Mouse (Mus musculus) CH12.LX (cell line): Measurements from ENCODE around the gene Ephb4. TPM values are rescaled to one million over a fixed set of nuclear protein-coding genes. Genes with fewer than 3 reads are reported as not detected.

Source experiments
- DNase-seq: peaks from one replicate; pipeline ENCODE4 v3.0.0-alpha.2; 2013; ENCODE audit errors: extremely low read depth
- H3K27ac ChIP-seq: 2 replicates; pipeline ENCODE4 v1.5.1; 2012; ENCODE audit warnings: low read depth, mild to moderate bottlenecking, control low read depth, moderate library complexity; ENCODE audit not compliant: insufficient read depth
- H3K27me3 ChIP-seq: replicated peaks from 2 replicates; pipeline ENCODE3; 2012; ENCODE audit warnings: inconsistent platforms
- H3K36me3 ChIP-seq, 2 experiments: replicated peaks in 1 of 2; 2 replicates each; pipeline versions ENCODE3 to v1.6.1; 2012; ENCODE audit warnings: inconsistent platforms in 1 of 2, low read length in 1 of 2, mild to moderate bottlenecking in 1 of 2, mixed read lengths in 1 of 2, moderate library complexity in 1 of 2; ENCODE audit not compliant: control insufficient read depth in 1 of 2, insufficient read depth in 1 of 2
- H3K4me1 ChIP-seq, 2 experiments: 2 replicates each; pipeline ENCODE4 v1.6.1; 2012; ENCODE audit warnings: inconsistent platforms in 1 of 2, moderate library complexity in 1 of 2; ENCODE audit not compliant: insufficient read depth in 2 of 2, control insufficient read depth in 1 of 2
- H3K4me2 ChIP-seq: 2 replicates; pipeline ENCODE4 v1.6.1; 2012; ENCODE audit warnings: low read depth, mild to moderate bottlenecking, control low read depth; ENCODE audit not compliant: poor library complexity, insufficient read depth, severe bottlenecking
- H3K4me3 ChIP-seq, 3 experiments: fragments of 150-350 bp in 1 of 3; sonication (generic) in 1 of 3; replicated peaks in 1 of 3; 2 replicates each; pipeline versions ENCODE3 to v1.5.1; 2011 to 2012; ENCODE audit warnings: low read depth in 2 of 3, low read length in 2 of 3, mild to moderate bottlenecking in 2 of 3, moderate library complexity in 2 of 3, control low read depth in 1 of 3, improper control_type of control experiment in 1 of 3, inconsistent platforms in 1 of 3, mixed read lengths in 1 of 3; ENCODE audit not compliant: poor library complexity in 1 of 3
- H3K79me2 ChIP-seq: replicated peaks from 2 replicates; pipeline ENCODE4 v1.6.1; 2012; ENCODE audit warnings: mild to moderate bottlenecking, moderate library complexity; ENCODE audit not compliant: control insufficient read depth, poor library complexity, insufficient read depth, severe bottlenecking; ENCODE audit errors: extremely low read depth
- H3K9ac ChIP-seq: 2 replicates; pipeline ENCODE4 v1.6.1; 2012; ENCODE audit warnings: low read depth, mild to moderate bottlenecking, control low read depth, moderate library complexity; ENCODE audit not compliant: insufficient read depth
- H3K9me3 ChIP-seq: replicated peaks from 2 replicates; pipeline ENCODE3; 2012; ENCODE audit warnings: low read length, inconsistent platforms, mixed read lengths
- CHD2 ChIP-seq: IDR thresholded peaks from 2 replicates; pipeline ENCODE4 v1.6.1; 2011; ENCODE audit warnings: low read length, improper control_type of control experiment
- CTCF ChIP-seq, 2 experiments: IDR thresholded peaks in 1 of 2; conservative IDR thresholded peaks in 1 of 2; 2 replicates each; pipeline ENCODE4 v1.5.1; 2011 to 2012; ENCODE audit warnings: low read depth in 2 of 2, low read length in 2 of 2, improper control_type of control experiment in 1 of 2, inconsistent platforms in 1 of 2, mild to moderate bottlenecking in 1 of 2, moderate library complexity in 1 of 2
- ELF1 ChIP-seq: IDR thresholded peaks from 2 replicates; pipeline ENCODE4 v1.6.1; 2014; ENCODE audit warnings: low read depth, mild to moderate bottlenecking, inconsistent platforms, low read length, improper control_type of control experiment
- ETS1 ChIP-seq: conservative IDR thresholded peaks from 2 replicates; pipeline ENCODE4 v1.6.1; 2012; ENCODE audit warnings: low read depth, mild to moderate bottlenecking, inconsistent platforms, low read length, improper control_type of control experiment, moderate library complexity
- GABPA ChIP-seq: IDR thresholded peaks from 2 replicates; pipeline ENCODE4 v1.6.1; 2012; ENCODE audit warnings: low read depth, low read length, improper control_type of control experiment, inconsistent platforms; ENCODE audit not compliant: insufficient replicate concordance
- JUN ChIP-seq: IDR thresholded peaks from 2 replicates; pipeline ENCODE4 v1.6.1; 2011; ENCODE audit warnings: low read depth, mild to moderate bottlenecking, low read length, improper control_type of control experiment, moderate library complexity; ENCODE audit not compliant: insufficient read depth
- JUND ChIP-seq: conservative IDR thresholded peaks from 2 replicates; pipeline ENCODE4 v1.6.1; 2011; ENCODE audit warnings: low read depth, low read length, improper control_type of control experiment
- MAFK ChIP-seq: IDR thresholded peaks from 2 replicates; pipeline ENCODE4 v1.6.1; 2011; ENCODE audit warnings: low read length, improper control_type of control experiment; ENCODE audit not compliant: insufficient replicate concordance
- MAX ChIP-seq: IDR thresholded peaks from 2 replicates; pipeline ENCODE4 v1.6.1; 2011; ENCODE audit warnings: low read length, improper control_type of control experiment
- MXI1 ChIP-seq: IDR thresholded peaks from 2 replicates; pipeline ENCODE4 v1.6.1; 2011; ENCODE audit warnings: mild to moderate bottlenecking, low read depth, low read length, improper control_type of control experiment
- PAX5 ChIP-seq: IDR thresholded peaks from 2 replicates; pipeline ENCODE4 v1.6.1; 2012; ENCODE audit warnings: low read length, inconsistent platforms, mixed read lengths
- POLR2A ChIP-seq: IDR thresholded peaks from 2 replicates; pipeline ENCODE4 v1.6.1; 2011; ENCODE audit warnings: low read depth, mild to moderate bottlenecking, improper control_type of control experiment, low read length
- POLR2AphosphoS2 ChIP-seq: IDR thresholded peaks from 2 replicates; pipeline ENCODE4 v1.6.1; 2011; ENCODE audit warnings: low read depth, low read length, improper control_type of control experiment
- RAD21 ChIP-seq: IDR thresholded peaks from 2 replicates; pipeline ENCODE4 v1.6.1; 2011; ENCODE audit warnings: low read depth, mild to moderate bottlenecking, low read length, improper control_type of control experiment, moderate library complexity
- RCOR1 ChIP-seq: conservative IDR thresholded peaks from 2 replicates; pipeline ENCODE4 v1.6.1; 2012; ENCODE audit warnings: low read depth, mild to moderate bottlenecking, inconsistent platforms, low read length, improper control_type of control experiment
- TBP ChIP-seq: conservative IDR thresholded peaks from 2 replicates; pipeline ENCODE4 v1.6.1; 2011; ENCODE audit warnings: low read depth, low read length, improper control_type of control experiment
- TCF12 ChIP-seq: IDR thresholded peaks from 2 replicates; pipeline ENCODE4 v1.6.1; 2014; ENCODE audit warnings: low read depth, mild to moderate bottlenecking, inconsistent platforms, low read length, improper control_type of control experiment
- USF1 ChIP-seq: IDR thresholded peaks from 2 replicates; pipeline ENCODE4 v1.6.1; 2014; ENCODE audit warnings: low read depth, mild to moderate bottlenecking, inconsistent platforms, low read length, improper control_type of control experiment
- ZMIZ1 ChIP-seq: IDR thresholded peaks from 2 replicates; pipeline ENCODE4 v1.6.1; 2012; ENCODE audit warnings: low read depth, mild to moderate bottlenecking, inconsistent platforms, low read length, improper control_type of control experiment
- dilution Hi-C: fragments of 300-500 bp; cut with MboI; formaldehyde crosslinking; loops from 2 replicates; pipeline ENCODE4 v1.14.3; 2020; ENCODE audit warnings: low sequenced_read_pairs; ENCODE audit not compliant: extremely low pct_unique_long_range_greater_than_20kb, extremely low pct_ligation_motif_present
- in situ Hi-C: fragments of 300-500 bp; cut with MboI; formaldehyde crosslinking; loops from 3 replicates; pipeline ENCODE4 v1.14.3; 2019; ENCODE audit warnings: low sequenced_read_pairs, low pct_ligation_motif_present, low pct_unique_long_range_greater_than_20kb, mixed read lengths
- polyA plus RNA-seq: library from polyadenylated mRNA; unstranded; fragments of >175 nt; gene quantifications from 2 replicates; pipeline ENCODE4 v1.2.1, GENCODE M21; 2012; ENCODE audit warnings: low read depth; ENCODE audit not compliant: insufficient read length
- total RNA-seq, 2 experiments: library from RNA; depleted of rRNA; stranded (reverse); fragments of 300-350 nt in 1 of 2; fragments of >200 nt in 1 of 2; gene quantifications; 2 replicates each; pipeline ENCODE4 v1.2.3; 2012 to 2014

The Ephb4 gene
- total RNA-seq (2012; rRNA removed) (1.6 and 2.2 TPM in 2 replicates), total RNA-seq (2014; rRNA removed) (0.41 and 0.56 TPM in 2 replicates), polyA plus RNA-seq (1.4 and 1.5 TPM in 2 replicates)

GRCm38 (mm10) chr5:137349384-137350204 lies at the start of gene Ephb4:
Ephb4 (plus strand) TSS chr5:137350109.
- Histone ChIP-seq H3K9ac (peak within 1 kb of the TSS; percentile 10; the same call in 1 of the 2 replicates), H3K4me3 (peak within 1 kb of the TSS in 2 of 3 experiments; percentile 41 to 54), H3K36me3 (no peaks in the 10 kb centered on the region), H3K27me3 (peaks cover 57% of the 10 kb centered on the region), H3K27ac (no peak within 1 kb of the TSS), H3K4me2 (peak within 1 kb of the TSS; percentile 71), H3K79me2 (no peaks in the 10 kb centered on the region), H3K4me1 (peaks cover 10 to 39% of the 10 kb centered on the region in 2 experiments; a peak in 3 of 4 replicates), H3K9me3 (no peaks in the 10 kb centered on the region)
- TF ChIP-seq POLR2AphosphoS2 (no peak), ZMIZ1 (no peak), ETS1 (no peak), JUND (no peak), JUN (no peak), CHD2 (no peak), TBP (no peak), RCOR1 (no peak), MXI1 (no peak), POLR2A (no peak), TCF12 (no peak), USF1 (no peak)
- dilution Hi-C loops (no loop called here), in situ Hi-C loops (no loop called here)
- DNase-seq: peak; percentile 5

GRCm38 (mm10) chr5:137301253-137301652 lies 48.7 kb upstream of the Ephb4 start:
- dilution Hi-C loops: no loop called here
- Histone ChIP-seq H3K79me2 (peaks cover 42% of the 10 kb centered on the region), H3K4me3 (no peak overlapping the region), H3K27me3 (no peaks in the 10 kb centered on the region), H3K27ac (no peak overlapping the region), H3K36me3 (peaks cover 76 to 91% of the 10 kb centered on the region in 2 experiments), H3K9me3 (no peaks in the 10 kb centered on the region), H3K4me1 (peaks cover 4 to 27% of the 10 kb centered on the region in 2 experiments; a peak in 2 of 4 replicates), H3K4me2 (no peak overlapping the region), H3K9ac (no peak overlapping the region)
- no peak for DNase-seq
- in situ Hi-C loops: no loop called here
- no peak for TF ChIP-seq MAFK
- no peak for TF ChIP-seq USF1
- no peak for TF ChIP-seq GABPA
- TF ChIP-seq TBP: no peak
- no peak for TF ChIP-seq CTCF (conservative IDR thresholded peaks at IDR 0.05 in 1 of 2, IDR thresholded peaks at IDR 0.05 in 1 of 2; ENCODE audit: low read depth in 2 of 2, low read length in 2 of 2)
- no peak for TF ChIP-seq JUND
- no peak for TF ChIP-seq CHD2
- TF ChIP-seq PAX5: no peak
- TF ChIP-seq ELF1: no peak
- TF ChIP-seq MAX: no peak
- TF ChIP-seq ZMIZ1: no peak
- no peak for TF ChIP-seq RAD21
